Mouse (Mus musculus) G1E-ER4 (cell line): Measurements from ENCODE around the gene Spsb4. TPM values are rescaled to one million over a fixed set of nuclear protein-coding genes. Genes with fewer than 3 reads are reported as not detected.

Experiments used
- GATA1 ChIP-seq: IDR thresholded peaks from one replicate; pipeline ENCODE4 v1.8.0; 2012; ENCODE audit warnings: low read length, inconsistent platforms
- polyA plus RNA-seq: library from polyadenylated mRNA; stranded (reverse); fragments of >175 nt; gene quantifications from 2 replicates; pipeline ENCODE4 v1.2.3, GENCODE M21; 2012

Spsb4 gene
- polyA plus RNA-seq, 1 experiment: not detected

DNA sequence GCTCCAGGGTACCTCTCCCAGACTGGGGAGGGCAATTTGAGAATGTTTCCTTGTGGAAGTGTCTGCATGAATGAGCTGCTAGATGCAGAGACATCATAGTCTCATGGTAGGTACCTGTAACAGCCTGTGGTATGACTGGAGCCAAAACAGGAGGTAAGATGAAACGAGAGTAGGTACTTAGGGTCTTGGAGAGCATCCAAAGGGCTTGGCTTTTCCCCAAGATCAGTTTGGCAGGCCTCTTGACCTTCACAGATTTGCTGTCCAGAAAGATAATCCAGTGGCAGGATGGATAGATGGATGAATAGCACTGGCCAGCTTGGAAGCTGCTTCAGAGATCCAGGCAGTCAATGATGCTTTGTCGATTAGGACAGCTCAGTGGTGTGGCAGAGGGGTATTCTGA is 1.0 kb upstream of the Spsb4 start:
- no peak for TF ChIP-seq GATA1

DNA sequence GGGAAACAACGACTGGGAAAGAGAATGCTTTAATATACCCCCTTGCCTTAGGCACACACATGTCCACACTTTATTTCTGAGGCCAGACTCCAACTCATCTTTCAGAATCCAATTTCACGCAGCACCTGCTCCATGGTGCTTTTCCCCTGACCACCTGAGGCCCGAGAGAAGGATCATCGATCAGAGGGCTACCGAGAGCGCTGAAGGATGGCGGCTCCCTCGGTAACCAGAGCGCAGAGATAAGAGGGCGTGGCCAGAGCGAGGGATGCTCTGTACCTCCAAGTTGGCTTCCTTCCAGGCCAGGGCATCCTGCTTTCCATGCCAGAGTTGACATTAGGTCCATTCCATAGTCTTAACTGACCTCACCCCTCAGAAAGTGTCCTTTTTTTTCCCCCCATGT is 588 bp upstream of the Spsb4 start:
- TF ChIP-seq GATA1: no peak

DNA sequence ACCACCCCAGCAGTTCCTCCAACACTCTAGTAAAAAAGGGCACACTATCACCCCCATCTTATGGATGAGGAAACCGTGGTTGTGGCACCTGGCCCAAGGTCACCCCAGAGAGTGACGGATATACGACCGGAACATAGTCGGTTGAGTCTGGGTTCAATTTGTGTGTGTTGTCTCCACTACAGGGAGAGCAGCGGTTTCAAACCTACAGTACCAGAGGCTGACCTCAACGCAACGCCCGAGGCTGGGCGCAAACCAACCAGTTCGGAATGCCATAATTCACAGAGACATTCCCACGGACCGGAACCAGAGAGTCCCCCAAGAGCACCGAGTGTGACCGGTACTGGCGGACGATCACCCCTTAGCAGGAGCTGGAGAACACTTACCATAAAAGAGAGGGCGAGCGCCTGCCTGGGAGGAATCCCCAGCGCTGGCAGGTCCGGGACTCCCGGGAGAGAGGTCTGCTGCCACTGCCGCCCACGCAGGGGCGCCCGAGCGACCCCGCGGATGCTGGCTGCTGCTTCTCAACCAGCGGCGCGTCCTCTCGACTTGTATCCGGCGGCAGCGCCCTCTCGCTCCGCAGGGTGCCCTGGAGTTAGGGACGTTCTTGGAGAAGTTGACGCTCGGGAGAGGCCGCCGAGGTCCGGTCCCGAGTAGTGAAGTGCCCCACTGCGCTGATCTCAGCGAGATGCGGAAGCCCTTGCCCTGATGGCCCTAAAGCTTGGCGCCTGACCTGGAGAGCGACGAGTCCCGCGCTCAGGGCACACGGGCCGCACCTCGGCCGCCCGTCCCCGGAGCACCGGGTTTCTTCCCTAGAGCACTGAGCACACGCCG is 617 bp downstream of the Spsb4 start:
- no peak for TF ChIP-seq GATA1

DNA sequence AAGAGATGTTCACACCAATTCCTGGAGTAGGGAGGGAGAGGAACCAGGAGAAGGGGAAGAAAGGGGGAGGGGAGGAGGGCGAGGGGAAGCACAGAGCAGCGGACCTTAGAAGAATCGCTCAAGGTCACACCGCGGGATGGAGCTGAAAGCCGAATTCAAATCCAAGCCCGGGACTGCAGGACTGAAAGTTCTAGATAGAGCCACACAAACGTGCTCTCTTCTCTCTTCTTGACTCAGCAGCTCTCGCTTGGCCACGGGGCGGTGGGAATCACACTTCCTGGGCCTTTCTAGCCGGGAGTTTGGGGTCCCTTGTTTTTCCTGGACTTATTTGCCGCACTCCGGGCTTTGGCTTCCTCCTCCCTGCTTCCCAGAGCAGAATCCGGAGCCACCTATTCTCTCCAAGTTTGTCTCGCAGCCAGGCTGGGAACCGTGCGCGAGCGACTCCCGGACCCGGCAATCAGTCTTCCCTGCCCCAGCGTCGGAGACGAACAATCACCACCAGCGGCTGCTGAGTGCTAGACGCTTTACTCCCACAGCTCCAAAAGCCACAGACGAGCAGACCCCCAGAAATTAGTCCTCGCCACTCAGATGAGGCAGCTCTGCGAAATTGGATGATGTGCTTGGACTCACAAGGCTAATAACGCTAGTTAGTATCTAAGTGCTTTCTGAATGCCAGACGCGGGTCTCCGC is 1.4 kb downstream of the Spsb4 start:
- TF ChIP-seq GATA1: no peak

DNA sequence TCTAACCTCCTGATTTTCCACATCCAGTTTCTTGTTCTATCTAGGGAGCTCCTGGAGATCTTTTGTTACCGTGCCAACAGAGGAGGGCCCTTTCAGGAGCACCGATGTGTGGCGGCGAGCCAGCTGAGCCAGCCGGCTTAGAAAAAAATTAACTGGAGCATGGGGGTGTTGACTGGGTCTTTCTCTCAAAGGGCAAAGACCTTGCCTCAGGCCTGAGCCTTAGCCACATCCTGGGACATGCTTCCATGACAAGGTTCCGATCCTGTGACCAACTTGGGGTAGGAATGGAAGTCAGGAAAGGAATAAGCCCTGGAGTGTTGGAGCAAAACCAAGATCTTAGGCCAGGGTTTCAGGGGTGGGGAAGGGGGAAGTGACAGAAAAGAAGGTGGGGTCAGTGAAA is 2.9 kb downstream of the Spsb4 start:
- no peak for TF ChIP-seq GATA1

DNA sequence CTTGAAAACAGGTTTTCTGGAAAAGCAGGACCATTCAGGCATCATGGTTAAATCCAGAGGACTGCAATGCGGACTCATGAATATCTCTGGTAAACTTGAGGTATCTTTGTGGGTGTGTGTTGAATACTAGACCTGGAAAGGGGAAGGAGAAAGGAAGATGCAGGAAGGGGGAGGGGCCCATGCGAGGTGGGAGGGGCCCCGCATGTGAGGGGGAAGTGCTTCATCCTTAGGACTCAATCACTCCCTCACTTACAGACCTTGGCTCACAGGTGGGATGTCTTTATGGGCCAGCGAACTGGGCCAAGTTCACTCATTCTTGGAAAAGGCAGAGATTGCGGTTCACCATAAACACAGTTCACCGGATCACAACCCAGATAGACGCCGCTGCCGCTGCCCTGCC is 4.9 kb downstream of the Spsb4 start:
- TF ChIP-seq GATA1: no peak

DNA sequence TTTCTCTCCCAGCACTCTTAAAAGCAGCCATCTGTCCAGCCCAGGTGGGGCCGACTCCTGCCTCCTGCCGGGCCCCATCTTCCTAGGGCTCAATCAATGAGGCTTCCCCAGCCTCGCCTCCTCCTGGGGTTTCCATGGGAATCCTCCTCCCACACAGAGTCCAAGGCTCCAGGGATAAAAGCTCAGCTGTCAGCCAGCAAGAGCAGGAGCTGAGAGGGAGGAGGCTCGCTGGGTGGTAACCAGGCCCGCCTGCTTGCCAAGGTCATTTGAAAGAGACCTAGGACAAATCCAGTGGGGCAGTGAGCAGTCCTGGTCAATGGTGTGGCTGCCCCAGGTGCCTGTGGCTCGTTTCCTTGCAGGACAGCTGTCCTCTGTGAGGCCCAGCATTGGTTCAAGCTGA is 5.5 kb downstream of the Spsb4 start:
- no peak for TF ChIP-seq GATA1

DNA sequence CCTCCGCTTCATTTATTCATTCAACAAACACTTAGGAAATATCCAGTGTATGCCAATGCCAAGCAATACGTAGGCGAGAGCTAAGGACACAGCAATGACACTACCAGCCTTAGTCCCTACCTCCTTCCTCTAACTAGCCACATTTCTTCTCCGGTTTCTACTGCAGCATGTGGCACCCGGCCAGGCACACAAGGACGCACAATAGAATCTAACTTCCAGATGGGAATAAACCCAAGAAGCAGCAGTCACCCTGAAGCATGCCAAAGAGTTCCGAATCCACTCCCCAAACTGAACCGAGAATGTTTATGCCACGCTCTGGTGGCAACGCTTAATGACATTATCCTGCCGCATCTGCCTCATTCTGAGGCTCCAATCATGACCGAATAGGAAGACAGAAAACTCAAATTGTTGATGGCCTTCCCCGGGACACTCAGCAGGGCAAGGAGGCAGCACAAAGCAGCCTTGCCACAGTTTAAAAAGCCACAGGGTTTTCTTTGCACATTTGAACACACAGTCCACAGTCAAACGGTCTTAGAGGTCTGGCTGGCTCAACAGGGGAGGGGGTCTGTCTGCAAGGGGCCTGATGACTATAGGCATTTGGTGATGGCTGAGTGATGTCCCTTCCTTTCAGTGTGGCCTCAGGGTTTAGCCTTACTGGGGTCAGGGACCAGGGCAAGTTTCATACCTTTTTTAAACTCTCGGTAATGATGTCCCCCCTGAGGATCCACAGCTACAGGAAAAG is 7.0 kb downstream of the Spsb4 start:
- TF ChIP-seq GATA1: no peak

DNA sequence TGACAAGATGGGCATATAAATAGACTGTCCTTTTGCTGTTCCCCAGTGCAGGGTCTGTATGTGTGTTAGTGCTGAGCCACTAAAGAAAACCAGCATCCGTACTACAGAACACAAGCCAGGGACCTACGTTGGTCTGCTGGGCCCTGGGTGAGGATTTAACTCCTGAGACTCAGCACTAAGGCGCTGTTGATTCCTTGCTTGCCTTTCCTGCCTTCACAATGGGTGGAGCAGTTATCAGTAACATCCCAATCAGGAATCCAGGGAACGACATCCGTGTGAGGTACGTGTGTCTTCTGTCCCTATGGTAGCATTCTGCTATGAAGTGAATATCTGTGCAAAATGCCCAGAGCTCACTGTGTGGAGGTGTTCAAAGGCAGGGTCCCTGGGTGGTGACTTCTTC is 8.2 kb downstream of the Spsb4 start:
- TF ChIP-seq GATA1: no peak

DNA sequence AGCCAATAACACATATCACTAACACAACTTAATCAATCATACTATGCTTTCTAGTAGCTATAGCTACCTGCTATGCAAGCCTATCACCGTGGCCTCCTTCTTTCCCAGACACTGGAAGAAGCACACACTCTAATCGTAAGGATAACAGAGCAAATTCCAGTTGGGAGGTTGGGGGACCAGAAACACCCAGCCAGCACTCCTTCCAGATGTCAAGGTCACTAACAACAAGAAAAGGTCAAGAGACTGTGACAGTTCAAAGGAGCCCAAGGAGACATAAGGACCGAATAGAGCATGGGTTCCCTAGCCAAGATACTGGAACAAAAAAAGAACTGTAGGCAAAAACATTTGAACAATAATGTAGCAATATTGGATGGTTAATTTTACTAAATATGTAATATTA is 13.9 kb downstream of the Spsb4 start:
- TF ChIP-seq GATA1: no peak

DNA sequence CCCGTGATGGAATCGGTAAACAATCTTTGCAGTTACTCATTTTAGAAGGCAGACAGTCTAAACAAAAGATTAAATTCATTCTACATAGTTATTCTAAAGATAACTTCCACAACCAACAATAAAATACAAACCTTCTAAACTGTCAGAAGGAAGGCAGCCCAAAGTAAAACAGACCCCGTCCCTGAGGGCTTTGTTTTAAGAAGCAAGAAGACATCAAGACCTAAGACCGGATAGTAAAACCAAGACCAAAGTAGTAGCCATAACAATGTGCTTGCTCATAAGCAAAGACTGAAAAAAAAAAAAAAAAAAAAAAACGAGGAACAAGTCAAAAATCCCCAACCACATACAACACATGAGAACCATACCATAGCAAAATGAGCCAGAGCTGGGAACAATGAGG is 15.5 kb downstream of the Spsb4 start:
- no peak for TF ChIP-seq GATA1

DNA sequence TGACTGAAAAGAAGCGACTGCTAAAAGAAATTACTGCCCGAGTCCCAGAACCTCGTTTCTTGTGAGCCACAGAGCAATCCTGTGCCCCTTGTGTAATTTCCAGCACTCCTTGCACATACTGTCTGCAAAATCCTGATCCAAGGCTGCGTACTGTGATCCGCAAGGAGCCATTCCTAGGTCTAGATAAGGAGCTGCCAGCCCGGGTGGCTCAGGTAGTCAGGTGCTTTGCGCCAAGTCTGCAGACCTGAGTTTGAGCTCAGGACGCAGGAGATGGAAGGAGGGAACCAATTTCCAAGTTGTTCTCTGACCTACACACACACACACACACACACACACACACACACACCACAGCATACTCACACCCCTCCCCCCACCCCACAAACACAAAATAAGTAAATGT is 16.0 kb downstream of the Spsb4 start:
- TF ChIP-seq GATA1: no peak

DNA sequence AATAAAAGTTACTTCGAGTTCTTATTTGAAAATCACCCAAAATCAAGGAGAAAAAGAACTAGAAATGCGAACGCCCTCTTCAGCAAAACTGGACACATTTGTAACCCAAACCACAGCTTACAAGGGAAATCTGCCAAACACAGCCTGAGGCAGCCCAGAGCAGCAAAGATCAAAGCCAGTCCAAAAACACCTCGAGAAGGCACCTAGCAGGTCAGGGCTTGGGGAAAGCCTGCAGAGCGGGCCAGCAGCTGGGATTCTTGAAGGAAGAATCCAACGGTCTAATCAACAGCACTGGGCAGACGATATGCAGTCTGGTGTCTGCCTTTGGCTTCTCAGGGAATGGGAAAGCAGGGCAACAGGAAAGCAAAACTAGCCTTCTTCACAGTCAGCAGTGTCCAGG is 16.6 kb downstream of the Spsb4 start:
- TF ChIP-seq GATA1: no peak

DNA sequence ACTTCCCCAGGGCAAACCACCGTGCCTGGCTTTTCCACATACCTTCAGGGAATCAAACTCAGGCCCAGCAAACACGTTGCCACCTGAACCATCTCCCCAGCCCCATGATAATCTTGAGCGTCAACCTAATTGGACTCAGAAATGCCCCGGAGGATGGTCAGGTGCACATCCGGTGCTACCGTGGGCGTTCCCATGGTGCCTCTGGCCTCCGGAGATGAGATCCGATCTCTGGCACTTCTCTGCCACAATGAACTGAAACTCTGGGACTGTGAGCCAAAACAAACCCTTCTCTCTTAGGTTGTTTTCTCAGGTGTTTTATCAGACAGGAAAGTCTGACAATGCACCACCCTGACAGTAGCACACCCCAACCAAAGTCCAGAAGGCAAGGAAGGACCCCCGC is 17.2 kb downstream of the Spsb4 start:
- TF ChIP-seq GATA1: no peak

DNA sequence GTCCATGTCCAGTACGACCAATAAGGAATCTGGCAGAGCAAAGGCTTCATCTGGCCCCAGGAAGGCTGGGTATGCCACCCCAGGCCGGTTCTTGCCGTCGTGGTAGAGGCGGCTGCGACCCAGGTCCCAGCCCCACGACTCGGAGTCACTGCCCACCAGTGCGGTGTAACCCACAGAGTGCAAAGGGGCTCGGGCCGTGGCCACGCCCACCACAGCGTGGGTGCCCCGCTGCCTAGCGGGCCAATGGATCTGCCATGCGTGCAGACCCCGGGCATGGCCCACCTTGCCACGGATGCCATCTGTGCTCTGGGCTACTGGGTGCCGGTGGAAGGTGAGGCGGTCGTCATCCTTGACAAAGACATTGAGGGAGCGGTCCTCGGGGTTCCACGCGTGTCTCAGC is 22.9 kb downstream of the Spsb4 start:
- TF ChIP-seq GATA1: no peak

DNA sequence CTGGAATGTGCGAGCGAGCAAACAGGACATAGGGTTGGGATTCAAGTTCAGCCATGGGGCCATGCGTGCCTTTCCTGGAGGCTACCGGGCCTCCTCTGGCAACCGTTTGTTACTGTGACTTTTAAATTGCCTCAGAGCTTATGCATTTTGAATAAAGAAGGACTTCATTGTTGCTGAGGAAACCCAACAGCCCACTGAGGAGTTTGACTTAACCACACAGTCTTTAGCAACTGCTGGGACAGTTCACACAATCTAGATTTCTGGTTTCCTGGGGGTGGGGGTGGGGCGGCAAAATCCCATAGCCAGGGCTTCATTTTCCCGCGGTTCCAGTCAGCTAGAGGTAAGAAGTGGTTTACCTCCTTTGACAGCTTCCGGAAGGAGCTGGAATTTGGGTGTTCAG is 23.9 kb downstream of the Spsb4 start:
- no peak for TF ChIP-seq GATA1

DNA sequence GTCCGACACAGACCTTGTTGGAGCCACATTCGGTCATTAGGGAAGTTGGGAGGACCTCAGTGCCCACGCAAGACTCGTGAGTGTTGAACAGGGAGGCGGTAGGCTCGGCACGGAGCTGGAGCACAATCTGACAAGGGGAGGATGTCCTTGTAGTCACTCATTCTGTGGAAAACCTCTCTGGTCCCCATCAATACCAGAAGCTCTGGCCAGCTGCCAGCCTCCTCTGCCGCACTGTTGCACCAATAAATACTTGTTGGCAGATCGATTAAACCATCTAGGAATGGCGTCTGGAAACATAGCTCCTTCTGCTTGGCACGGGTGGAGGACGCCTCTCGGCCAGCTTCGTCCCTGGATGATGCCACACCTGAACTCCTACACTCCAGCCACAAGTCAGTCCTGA is 27.5 kb downstream of the Spsb4 start:
- TF ChIP-seq GATA1: no peak
